Mouse (Mus musculus) G1E-ER4 (cell line): Measurements from ENCODE around the gene Scrn2. TPM values are rescaled to one million over a fixed set of nuclear protein-coding genes. Genes with fewer than 3 reads are reported as not detected.

Source experiments
- GATA1 ChIP-seq: IDR thresholded peaks from one replicate; pipeline ENCODE4 v1.8.0; 2012; ENCODE audit warnings: low read length, inconsistent platforms
- polyA plus RNA-seq: library from polyadenylated mRNA; stranded (reverse); fragments of >175 nt; gene quantifications from 2 replicates; pipeline ENCODE4 v1.2.3, GENCODE M21; 2012

Gene Scrn2
- polyA plus RNA-seq, 1 experiment = 15.6 TPM

GRCm38 (mm10) chr11:97038881-97039280 is 9.1 kb downstream of the Scrn2 start:
- no peak for TF ChIP-seq GATA1

GRCm38 (mm10) chr11:97040301-97041021 is 10.7 kb downstream of the Scrn2 start:
- no peak for TF ChIP-seq GATA1

GRCm38 (mm10) chr11:97041022-97041899 is 11.5 kb downstream of the Scrn2 start, which contains the start of the genes Lrrc46 and Mrpl10:
TSS of gene Lrrc46 (minus strand) at chr11:97041407.
TSS of gene Mrpl10 (plus strand) at chr11:97041560.
- no peak for TF ChIP-seq GATA1

GRCm38 (mm10) chr11:97044902-97045301 is 15.2 kb downstream of the Scrn2 start:
- TF ChIP-seq GATA1 = no peak

GRCm38 (mm10) chr11:97045861-97046260 is 16.1 kb downstream of the Scrn2 start:
- TF ChIP-seq GATA1 = no peak

GRCm38 (mm10) chr11:97048090-97048650 is 18.4 kb downstream of the Scrn2 start:
- TF ChIP-seq GATA1 = no peak

- TF ChIP-seq GATA1 = no peak
Observed at GRCm38 (mm10) chr11:97049492-97050085, 19.9 kb downstream of the Scrn2 start.

- no peak for TF ChIP-seq GATA1
Observed at GRCm38 (mm10) chr11:97050216-97050943, 20.6 kb downstream of the Scrn2 start, which contains the start of gene Osbpl7. TSS of gene Osbpl7 (plus strand) at chr11:97050628.

- TF ChIP-seq GATA1 = no peak
Observed at GRCm38 (mm10) chr11:97050944-97051586, 21.3 kb downstream of the Scrn2 start.

- TF ChIP-seq GATA1 = no peak
Observed at GRCm38 (mm10) chr11:97052219-97052646, 22.5 kb downstream of the Scrn2 start.

GRCm38 (mm10) chr11:97063274-97063920 is 33.7 kb downstream of the Scrn2 start:
- TF ChIP-seq GATA1 = no peak

- TF ChIP-seq GATA1 = no peak
Observed at GRCm38 (mm10) chr11:97063921-97064295, 34.2 kb downstream of the Scrn2 start.

GRCm38 (mm10) chr11:97065538-97066295 is 36.0 kb downstream of the Scrn2 start:
- no peak for TF ChIP-seq GATA1
